Mouse (Mus musculus): Measurements from ENCODE around the gene Magi1. TPM values are rescaled to one million over a fixed set of nuclear protein-coding genes. Genes with fewer than 3 reads are reported as not detected.
A peak's percentile ranks its signal among the peaks of the same experiment; 100 is the strongest.

Gene Magi1
- polyA plus RNA-seq, 1 experiment from 2014 or later = 12.0 TPM

GRCm38 (mm10) chr6:94116434-94117432 is 167.0 kb downstream of the Magi1 start:
- no peaks in the 10 kb centered on the region for H3K9me3 ChIP-seq (replicated peaks; ENCODE audit: control insufficient read depth, low read length)
- H3K4me3 ChIP-seq (ENCODE audit: low read depth, low read length) = no peak overlapping the region
- H3K4me2 ChIP-seq (ENCODE audit: low read depth, low read length) = no peak overlapping the region
- no peak overlapping the region for H3K9ac ChIP-seq (replicated peaks; ENCODE audit: low read length)
- WGBS = 83% methylated on average over 6 of the region's 6 CpGs
- DNase-seq (ENCODE audit: low spot score) (no peak), ATAC-seq (replicated peaks; ENCODE audit: insufficient number of reproducible peaks, low FRiP score, low TSS enrichment, low read depth) (no peak)
- H3K27ac ChIP-seq (replicated peaks; ENCODE audit: low read depth, low read length) = no peak overlapping the region
- H3K36me3 ChIP-seq (replicated peaks; ENCODE audit: control insufficient read depth, insufficient read depth, low read depth, low read length) = no peaks in the 10 kb centered on the region
- no peaks in the 10 kb centered on the region for H3K27me3 ChIP-seq (ENCODE audit: control insufficient read depth, insufficient read depth, low read length)
- no peaks in the 10 kb centered on the region for H3K4me1 ChIP-seq (ENCODE audit: control insufficient read depth, insufficient read depth, low read length)

GRCm38 (mm10) chr6:94111833-94112232 is 171.9 kb downstream of the Magi1 start:
- no peak overlapping the region for H3K9ac ChIP-seq (replicated peaks; ENCODE audit: low read length)
- H3K9me3 ChIP-seq (replicated peaks; ENCODE audit: control insufficient read depth, low read length) = no peaks in the 10 kb centered on the region
- H3K4me2 ChIP-seq (ENCODE audit: low read depth, low read length) = no peak overlapping the region
- H3K36me3 ChIP-seq (replicated peaks; ENCODE audit: control insufficient read depth, insufficient read depth, low read depth, low read length) = no peaks in the 10 kb centered on the region
- DNase-seq (ENCODE audit: low spot score) (no peak), ATAC-seq (replicated peaks; ENCODE audit: insufficient number of reproducible peaks, low FRiP score, low TSS enrichment, low read depth) (no peak)
- no peak overlapping the region for H3K27ac ChIP-seq (replicated peaks; ENCODE audit: low read depth, low read length)
- H3K27me3 ChIP-seq (ENCODE audit: control insufficient read depth, insufficient read depth, low read length) = no peaks in the 10 kb centered on the region
- H3K4me1 ChIP-seq (ENCODE audit: control insufficient read depth, insufficient read depth, low read length) = no peaks in the 10 kb centered on the region
- no peak overlapping the region for H3K4me3 ChIP-seq (ENCODE audit: low read depth, low read length)

GRCm38 (mm10) chr6:94107401-94108107 is 176.2 kb downstream of the Magi1 start:
- H3K4me1 ChIP-seq (ENCODE audit: control insufficient read depth, insufficient read depth, low read length) = no peaks in the 10 kb centered on the region
- no peak for ATAC-seq (replicated peaks; ENCODE audit: insufficient number of reproducible peaks, low FRiP score, low TSS enrichment, low read depth)

GRCm38 (mm10) chr6:94103581-94103980 is 180.1 kb downstream of the Magi1 start:
- Histone ChIP-seq H3K27me3 (ENCODE audit: control insufficient read depth, insufficient read depth, low read length) (no peaks in the 10 kb centered on the region), H3K4me2 (ENCODE audit: low read depth, low read length) (no peak overlapping the region), H3K9ac (replicated peaks; ENCODE audit: low read length) (no peak overlapping the region), H3K9me3 (replicated peaks; ENCODE audit: control insufficient read depth, low read length) (no peaks in the 10 kb centered on the region), H3K4me1 (ENCODE audit: control insufficient read depth, insufficient read depth, low read length) (no peaks in the 10 kb centered on the region), H3K36me3 (replicated peaks; ENCODE audit: control insufficient read depth, insufficient read depth, low read depth, low read length) (no peaks in the 10 kb centered on the region), H3K4me3 (ENCODE audit: low read depth, low read length) (no peak overlapping the region), H3K27ac (replicated peaks; ENCODE audit: low read depth, low read length) (no peak overlapping the region)
- 41% methylated on average over 3 of the region's 3 CpGs for WGBS
- DNase-seq (ENCODE audit: low spot score) (peak; percentile 36), ATAC-seq (replicated peaks; ENCODE audit: insufficient number of reproducible peaks, low FRiP score, low TSS enrichment, low read depth) (no peak)

More at GRCm38 (mm10) chr6:94107401-94108107, 176.2 kb downstream of the Magi1 start:
- H3K4me3 ChIP-seq (ENCODE audit: low read depth, low read length) = no peak overlapping the region
- no peak for DNase-seq (ENCODE audit: low spot score)
- H3K27me3 ChIP-seq (ENCODE audit: control insufficient read depth, insufficient read depth, low read length) = no peaks in the 10 kb centered on the region
- no peak overlapping the region for H3K9ac ChIP-seq (replicated peaks; ENCODE audit: low read length)
- H3K9me3 ChIP-seq (replicated peaks; ENCODE audit: control insufficient read depth, low read length) = no peaks in the 10 kb centered on the region
- H3K4me2 ChIP-seq (ENCODE audit: low read depth, low read length) = no peak overlapping the region
- no peaks in the 10 kb centered on the region for H3K36me3 ChIP-seq (replicated peaks; ENCODE audit: control insufficient read depth, insufficient read depth, low read depth, low read length)
- 77% methylated on average over 11 of the region's 11 CpGs for WGBS
- no peak overlapping the region for H3K27ac ChIP-seq (replicated peaks; ENCODE audit: low read depth, low read length)

- H3K4me1 ChIP-seq (ENCODE audit: control insufficient read depth, insufficient read depth, low read length) = no peaks in the 10 kb centered on the region
- H3K27ac ChIP-seq (replicated peaks; ENCODE audit: low read depth, low read length) = no peak overlapping the region
- H3K9me3 ChIP-seq (replicated peaks; ENCODE audit: control insufficient read depth, low read length) = no peaks in the 10 kb centered on the region
- no peaks in the 10 kb centered on the region for H3K27me3 ChIP-seq (ENCODE audit: control insufficient read depth, insufficient read depth, low read length)
- H3K36me3 ChIP-seq (replicated peaks; ENCODE audit: control insufficient read depth, insufficient read depth, low read depth, low read length) = no peaks in the 10 kb centered on the region
- WGBS = 60% methylated on average over 5 of the region's 5 CpGs
- no peak for DNase-seq (ENCODE audit: low spot score)
- no peak overlapping the region for H3K4me2 ChIP-seq (ENCODE audit: low read depth, low read length)
- ATAC-seq (replicated peaks; ENCODE audit: insufficient number of reproducible peaks, low FRiP score, low TSS enrichment, low read depth) = no peak
- H3K4me3 ChIP-seq (ENCODE audit: low read depth, low read length) = no peak overlapping the region
- H3K9ac ChIP-seq (replicated peaks; ENCODE audit: low read length) = no peak overlapping the region
Measured at GRCm38 (mm10) chr6:94101256-94101655, 182.5 kb downstream of the Magi1 start.

GRCm38 (mm10) chr6:94094924-94095685 is 188.6 kb downstream of the Magi1 start:
- DNase-seq (ENCODE audit: low spot score) = peak; percentile 50
- Histone ChIP-seq H3K36me3 (replicated peaks; ENCODE audit: control insufficient read depth, insufficient read depth, low read depth, low read length) (no peaks in the 10 kb centered on the region), H3K9me3 (replicated peaks; ENCODE audit: control insufficient read depth, low read length) (no peaks in the 10 kb centered on the region), H3K4me3 (ENCODE audit: low read depth, low read length) (no peak overlapping the region), H3K27me3 (ENCODE audit: control insufficient read depth, insufficient read depth, low read length) (no peaks in the 10 kb centered on the region), H3K9ac (replicated peaks; ENCODE audit: low read length) (no peak overlapping the region), H3K27ac (replicated peaks; ENCODE audit: low read depth, low read length) (no peak overlapping the region), H3K4me2 (ENCODE audit: low read depth, low read length) (no peak overlapping the region), H3K4me1 (ENCODE audit: control insufficient read depth, insufficient read depth, low read length) (no peaks in the 10 kb centered on the region)
- 53% methylated on average over 4 of the region's 4 CpGs for whole genome bisulfite sequencing
- ATAC-seq (replicated peaks; ENCODE audit: insufficient number of reproducible peaks, low FRiP score, low TSS enrichment, low read depth) = no peak

- Histone ChIP-seq H3K4me1 (ENCODE audit: control insufficient read depth, insufficient read depth, low read length) (no peaks in the 10 kb centered on the region), H3K27ac (replicated peaks; ENCODE audit: low read depth, low read length) (no peak overlapping the region), H3K4me3 (ENCODE audit: low read depth, low read length) (no peak overlapping the region), H3K9me3 (replicated peaks; ENCODE audit: control insufficient read depth, low read length) (no peaks in the 10 kb centered on the region), H3K36me3 (replicated peaks; ENCODE audit: control insufficient read depth, insufficient read depth, low read depth, low read length) (no peaks in the 10 kb centered on the region), H3K9ac (replicated peaks; ENCODE audit: low read length) (no peak overlapping the region), H3K4me2 (ENCODE audit: low read depth, low read length) (no peak overlapping the region), H3K27me3 (ENCODE audit: control insufficient read depth, insufficient read depth, low read length) (no peaks in the 10 kb centered on the region)
- 40% methylated on average over 8 of the region's 8 CpGs for WGBS
- no peak for DNase-seq (ENCODE audit: low spot score)
- no peak for ATAC-seq (replicated peaks; ENCODE audit: insufficient number of reproducible peaks, low FRiP score, low TSS enrichment, low read depth)
Measured at GRCm38 (mm10) chr6:94092969-94093597, 190.6 kb downstream of the Magi1 start.
